Mouse (Mus musculus) common myeloid progenitor, adult 5-6 weeks (primary cell): ENCODE measurements at regions not wholly inside any gene's neighbourhood (a gene's known extent, or its start where the extent isn't known, plus 50 kb on each side); places are given as distances from the start of the nearest gene placed in this dataset.

Experiments
- ATAC-seq: replicated peaks from 2 replicates; pipeline ENCODE4 v1.8.0; 2016; ENCODE audit warnings: low read depth, mild to moderate bottlenecking, moderate TSS enrichment, inconsistent platforms; ENCODE audit not compliant: poor library complexity, severe bottlenecking

DNA sequence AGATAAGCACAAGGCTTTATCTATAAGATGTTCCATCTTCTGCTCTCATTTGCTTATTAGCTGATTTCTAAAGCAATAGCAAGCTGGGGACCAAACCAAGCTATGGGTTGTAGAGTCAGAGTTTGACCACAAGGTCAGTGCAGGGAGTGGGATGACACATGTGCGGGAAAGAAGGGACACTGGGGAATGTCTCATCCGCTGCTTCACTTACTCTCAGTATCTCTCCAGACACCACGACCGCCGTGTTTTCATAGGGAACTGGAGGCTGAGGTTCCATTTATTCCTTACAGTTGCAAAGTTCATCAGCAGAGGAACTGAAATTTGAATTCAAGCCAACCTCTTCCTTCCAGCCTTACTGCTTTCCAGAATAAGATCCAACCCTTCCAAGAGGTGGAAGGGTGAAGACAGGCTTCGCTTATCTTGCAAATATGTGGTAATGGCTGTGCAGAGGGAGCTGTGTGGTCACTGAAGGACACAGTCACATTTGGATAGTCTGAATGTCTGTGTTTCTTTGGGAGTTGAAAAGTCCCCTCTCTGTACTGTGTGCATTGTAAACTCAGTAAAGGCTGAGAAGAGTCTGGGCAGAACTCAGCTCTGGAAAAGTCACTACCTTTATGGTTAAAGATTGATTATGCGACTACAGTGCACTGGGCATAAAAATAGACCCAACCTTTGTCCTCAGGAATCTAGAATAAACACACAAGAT, 118.1 kb upstream of the C1qtnf3 start:
- no peak for ATAC-seq

DNA sequence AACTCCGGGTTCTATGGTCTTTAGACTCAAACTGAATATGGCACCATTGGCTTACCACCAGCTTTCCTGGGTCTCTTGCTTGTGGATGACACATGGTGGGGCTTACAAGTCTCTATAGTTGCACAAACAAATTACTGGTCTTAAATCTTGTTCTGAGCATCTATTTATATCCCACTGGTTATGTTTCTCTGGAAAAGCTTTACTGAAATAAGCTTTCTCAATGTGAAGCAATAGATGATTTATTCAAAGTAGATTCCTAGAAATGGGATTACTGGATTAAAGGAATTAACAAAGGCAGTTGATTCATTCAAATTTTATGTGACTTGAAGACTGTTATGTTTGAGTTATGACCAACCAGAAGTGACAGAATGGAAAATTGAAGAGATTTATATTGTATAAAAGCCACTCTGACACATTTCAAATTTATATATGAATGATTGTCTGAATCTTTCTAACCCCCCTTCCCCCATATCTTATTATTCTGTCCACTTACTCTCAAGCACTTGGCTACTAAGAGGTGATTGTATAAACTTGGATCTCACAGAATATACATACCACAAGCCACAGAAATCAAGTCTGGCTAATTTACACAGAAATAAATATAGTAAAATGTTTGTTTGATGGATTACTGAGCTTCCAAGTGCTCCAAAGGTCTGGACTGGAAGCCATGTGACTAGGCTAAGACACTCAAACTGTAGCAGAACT, 113.4 kb upstream of the C1qtnf3 start:
- no peak for ATAC-seq

GRCm38 (mm10) chr15:10840621-10841034, 111.5 kb upstream of the C1qtnf3 start:
- ATAC-seq: no peak

GRCm38 (mm10) chr15:10843060-10843695, 109.0 kb upstream of the C1qtnf3 start:
- no peak for ATAC-seq

- no peak for ATAC-seq
Measured at GRCm38 (mm10) chr15:10846722-10847121, 105.4 kb upstream of the C1qtnf3 start.

DNA sequence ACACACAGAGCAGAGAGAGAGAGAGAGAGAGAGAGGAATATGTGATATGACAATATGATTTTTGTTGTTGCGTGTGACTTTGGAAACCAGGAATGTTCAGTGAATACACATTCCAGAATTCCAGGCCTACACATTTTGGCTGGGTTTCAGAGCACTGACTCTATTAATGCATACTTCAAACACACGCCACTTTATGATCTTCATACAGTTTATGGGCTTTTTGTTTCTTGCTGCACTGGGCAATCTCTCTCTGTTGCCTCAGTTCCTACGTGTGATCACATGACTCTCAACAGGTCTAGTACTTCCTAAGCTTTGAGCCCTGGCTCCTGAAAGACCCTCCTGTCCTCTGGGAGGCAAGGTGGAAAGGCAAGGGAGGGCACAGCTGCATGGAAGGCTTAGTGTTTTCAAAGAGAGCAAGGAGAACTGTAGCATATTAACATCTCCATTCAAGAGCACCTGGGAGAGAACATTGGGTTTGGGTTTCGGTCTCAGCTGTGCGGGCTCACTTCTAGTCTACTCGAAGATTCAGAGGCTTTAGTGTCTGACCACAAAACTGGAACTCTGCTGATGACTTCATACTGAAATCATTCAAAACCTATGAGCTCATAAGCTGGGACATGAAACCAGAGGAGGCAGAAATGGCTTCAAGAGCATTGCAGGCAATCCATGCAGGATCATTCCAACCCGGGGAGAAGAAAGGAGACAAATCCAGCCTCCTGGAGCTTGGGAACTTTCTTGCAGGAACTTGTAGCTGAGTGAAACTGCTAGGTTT, 87.9 kb upstream of the C1qtnf3 start:
- no peak for ATAC-seq

DNA sequence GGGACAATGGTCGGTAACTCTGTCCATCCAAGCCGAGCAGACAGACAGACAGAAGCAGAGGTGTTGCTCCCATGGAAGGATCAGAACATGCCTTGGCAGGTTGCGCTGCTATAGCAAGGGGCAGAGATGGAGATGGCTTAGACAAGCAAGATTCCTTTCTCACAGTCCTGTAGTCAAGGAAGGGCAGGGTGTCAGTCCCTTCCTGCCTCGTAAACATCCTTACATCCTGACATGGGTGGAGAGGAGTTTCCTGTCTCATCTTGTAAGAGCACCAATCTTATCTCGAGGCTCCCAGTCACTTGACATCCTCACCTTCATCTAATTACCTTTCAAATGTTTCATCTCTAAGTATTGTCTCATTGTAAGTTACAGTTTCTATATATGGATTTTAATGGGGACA, 87.0 kb upstream of the C1qtnf3 start:
- no peak for ATAC-seq

GRCm38 (mm10) chr15:10866794-10867193, 85.3 kb upstream of the C1qtnf3 start:
- ATAC-seq: no peak

DNA sequence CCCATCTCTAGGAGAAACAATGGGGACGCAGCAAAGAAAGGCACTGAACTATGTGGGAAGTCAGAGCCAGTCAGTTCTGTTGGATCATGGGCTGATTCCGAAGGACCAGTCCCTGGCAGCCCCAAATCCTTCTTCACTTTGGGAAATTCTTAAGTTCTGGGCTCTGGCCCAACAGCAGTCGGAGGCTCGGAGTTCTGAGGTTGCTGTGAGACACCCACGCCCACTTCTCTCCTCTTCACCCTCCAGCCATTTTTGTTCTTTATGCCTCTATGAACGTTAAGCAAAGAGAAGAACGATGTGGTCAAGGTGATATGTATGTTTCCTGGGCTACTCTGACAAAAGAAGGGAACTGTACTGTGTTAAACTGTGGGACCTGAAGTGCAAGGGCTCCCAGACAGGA, 84.0 kb upstream of the C1qtnf3 start:
- ATAC-seq: no peak

- ATAC-seq: 0 out of 2 replicates have a peak, but pooled peaks have one; percentile 27
Measured at GRCm38 (mm10) chr15:10868716-10869585, 83.2 kb upstream of the C1qtnf3 start.

DNA sequence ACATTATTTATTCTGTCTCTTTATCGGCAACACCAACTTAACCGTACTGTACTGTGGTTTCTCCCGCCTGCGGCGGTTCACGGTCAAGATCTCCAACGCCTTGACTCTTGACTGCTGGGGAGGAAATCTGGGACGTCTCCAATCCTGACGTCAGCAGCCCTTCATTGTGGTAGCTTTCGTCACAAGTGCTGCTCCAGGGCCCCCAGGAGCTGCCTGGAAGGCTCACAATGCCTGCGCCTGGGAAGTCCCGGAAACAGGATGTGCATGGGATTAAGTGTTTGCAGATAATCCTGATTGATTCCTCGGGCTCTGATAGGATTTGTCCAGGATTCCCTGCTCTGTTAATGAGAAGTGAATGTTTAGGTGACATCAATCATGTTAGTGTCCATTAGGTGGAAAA, 82.3 kb upstream of the C1qtnf3 start:
- ATAC-seq: no peak

GRCm38 (mm10) chr15:10872322-10872967, 79.7 kb upstream of the C1qtnf3 start:
- ATAC-seq: no peak

DNA sequence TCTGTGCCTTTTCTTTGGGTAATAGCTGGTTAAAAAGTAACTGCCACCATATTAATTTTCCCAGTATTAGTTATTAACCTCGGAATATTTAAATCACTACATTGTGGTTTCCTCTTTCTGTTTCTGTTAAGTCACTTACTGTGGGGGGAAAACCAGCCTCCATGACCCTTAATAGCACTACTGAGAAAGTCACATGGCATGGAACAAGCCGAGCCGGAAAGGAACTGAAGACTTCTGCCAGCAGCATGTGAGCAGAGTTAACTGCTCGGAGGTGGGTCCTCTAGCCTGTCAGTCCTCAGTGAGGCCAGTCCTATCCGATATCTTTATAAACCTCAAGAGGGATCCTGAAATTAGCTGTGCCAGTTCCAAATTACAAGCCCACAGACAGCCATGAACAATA, 75.8 kb upstream of the C1qtnf3 start:
- ATAC-seq: peak; percentile 77

- ATAC-seq: no peak
Measured at GRCm38 (mm10) chr15:10881726-10882125, 70.4 kb upstream of the C1qtnf3 start.

- ATAC-seq: no peak
Measured at GRCm38 (mm10) chr15:10887990-10888389, 64.1 kb upstream of the C1qtnf3 start.

DNA sequence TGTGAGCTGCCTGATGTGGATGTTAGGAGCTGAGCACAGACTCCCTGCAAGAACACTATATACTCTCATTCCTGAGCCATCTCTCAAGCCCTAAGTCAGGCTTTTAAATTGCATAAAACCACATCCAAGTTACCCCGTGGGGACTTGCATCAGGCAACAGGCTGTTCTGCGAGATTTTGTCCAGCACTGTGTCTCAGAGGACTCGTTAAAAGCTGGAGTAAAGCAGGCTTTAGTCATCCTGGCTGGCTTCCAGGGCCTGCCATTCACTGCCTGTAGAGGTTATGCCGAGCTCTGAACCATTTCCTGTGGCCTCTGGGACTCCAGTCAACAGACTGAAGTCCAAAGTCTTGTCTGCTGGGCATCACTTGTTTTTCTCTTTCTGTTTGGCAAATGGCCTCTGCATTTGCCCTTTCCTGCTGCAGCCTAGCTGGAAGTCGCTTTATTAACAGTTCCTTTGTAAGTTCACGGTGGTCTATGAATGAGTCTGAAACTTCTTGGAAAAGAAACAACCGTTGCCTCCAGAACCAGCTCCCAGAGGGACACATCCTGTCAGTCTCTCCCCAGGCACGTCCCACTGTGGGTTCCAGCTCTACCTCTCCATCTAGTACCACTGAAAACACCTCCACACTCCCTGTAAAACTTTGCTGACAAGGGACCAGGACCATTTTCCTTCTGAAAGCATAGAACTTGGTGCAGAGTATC, 61.8 kb upstream of the C1qtnf3 start:
- ATAC-seq: peak; percentile 83

- ATAC-seq: no peak
Measured at GRCm38 (mm10) chr15:10898309-10898708, 53.8 kb upstream of the C1qtnf3 start.

GRCm38 (mm10) chr15:10898715-10899486, 53.2 kb upstream of the C1qtnf3 start:
- ATAC-seq: no peak
